Mouse (Mus musculus) T-cell, adult 2 months (primary cell): ENCODE measurements around the gene Ung.
A peak's percentile ranks its signal among the peaks of the same experiment; 100 is the strongest.

Experiments
- DNase-seq: peaks from one replicate; pipeline ENCODE4 v3.0.0; 2022; ENCODE audit warnings: low spot score

The Ung gene

DNA sequence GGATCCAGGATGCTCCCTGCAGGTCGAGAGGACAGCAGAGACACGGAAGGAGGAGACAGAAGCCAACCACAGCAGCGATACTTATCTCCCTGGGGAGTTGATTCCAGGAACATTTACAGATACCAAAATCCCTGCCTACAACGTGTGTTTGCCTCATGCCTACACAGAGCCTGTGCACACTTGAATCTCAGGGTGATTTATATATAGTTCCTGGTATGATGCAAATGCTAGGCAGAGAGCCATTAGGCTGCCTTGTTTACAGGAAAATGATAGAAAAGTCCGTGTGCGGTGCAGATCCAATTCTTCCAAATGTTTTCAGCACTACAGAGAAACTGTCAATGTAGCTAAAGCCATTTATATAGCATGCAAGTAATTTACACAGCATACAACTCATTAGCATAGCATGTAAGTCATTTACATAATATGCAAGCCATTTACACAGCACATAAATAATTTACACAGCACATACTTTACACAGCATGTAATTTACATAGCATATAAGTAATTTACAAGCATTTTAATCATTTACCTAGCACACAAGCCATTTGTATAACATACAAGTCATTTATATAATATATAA lies 33.0 kb downstream of the Ung start:
- no peak for DNase-seq

GRCm38 (mm10) chr5:114170345-114170744 lies 40.2 kb downstream of the Ung start:
- DNase-seq: no peak

DNA sequence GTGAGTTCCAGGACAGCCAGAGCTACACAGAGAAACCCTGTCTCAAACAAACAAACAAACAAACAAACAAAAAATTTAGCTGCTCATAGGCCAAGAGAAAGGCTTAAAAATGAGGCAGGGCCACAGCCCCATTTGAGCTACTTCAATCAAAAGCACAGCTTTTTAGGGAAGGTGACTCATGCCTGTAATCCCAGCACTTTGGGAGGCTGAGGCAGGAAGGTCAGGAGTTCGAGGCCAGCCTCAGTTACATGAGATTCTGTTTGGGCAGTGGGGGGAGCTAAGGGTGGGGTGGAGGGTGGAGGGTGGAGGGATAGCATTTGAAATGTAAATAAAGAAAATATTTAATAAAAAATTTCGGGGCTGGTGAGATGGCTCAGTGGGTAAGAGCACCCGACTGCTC lies 42.8 kb downstream of the Ung start:
- no peak for DNase-seq

- DNase-seq: no peak
Observed at GRCm38 (mm10) chr5:114173458-114173857, 43.3 kb downstream of the Ung start.

DNA sequence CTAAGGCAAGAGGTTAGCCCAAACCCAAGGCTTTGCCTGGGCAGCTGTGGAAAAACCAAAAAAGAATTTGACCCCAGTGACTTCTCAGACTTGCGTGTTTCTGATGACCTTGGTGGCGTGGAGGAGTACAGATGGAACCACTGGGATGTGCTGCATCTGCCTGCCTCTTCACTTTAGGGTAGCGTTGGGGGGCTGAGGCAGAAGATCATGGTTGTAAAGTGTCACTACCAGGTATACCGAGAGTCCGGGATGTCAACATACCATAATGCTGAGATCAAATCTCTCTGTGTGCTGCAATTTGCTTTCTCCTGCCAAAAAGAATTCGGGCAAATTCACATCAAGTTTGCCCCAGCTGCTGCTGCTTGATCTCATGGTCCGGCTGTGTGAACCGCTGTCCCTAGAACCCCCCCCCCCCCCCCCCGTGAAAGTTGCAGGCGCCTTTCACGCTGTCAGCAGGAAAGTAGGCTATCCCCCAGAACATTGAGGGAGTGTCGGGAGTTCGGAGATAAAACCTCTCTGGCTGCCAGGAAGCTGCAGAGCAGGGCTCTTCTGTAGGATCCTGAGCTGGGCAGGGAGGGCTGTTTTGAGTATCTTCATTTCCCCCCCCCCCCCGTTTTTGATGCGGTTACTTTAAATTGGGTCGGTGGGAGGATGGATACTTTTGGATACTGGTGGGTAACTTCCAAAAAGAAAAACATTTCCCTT lies 43.8 kb downstream of the Ung start:
- DNase-seq: no peak

DNA sequence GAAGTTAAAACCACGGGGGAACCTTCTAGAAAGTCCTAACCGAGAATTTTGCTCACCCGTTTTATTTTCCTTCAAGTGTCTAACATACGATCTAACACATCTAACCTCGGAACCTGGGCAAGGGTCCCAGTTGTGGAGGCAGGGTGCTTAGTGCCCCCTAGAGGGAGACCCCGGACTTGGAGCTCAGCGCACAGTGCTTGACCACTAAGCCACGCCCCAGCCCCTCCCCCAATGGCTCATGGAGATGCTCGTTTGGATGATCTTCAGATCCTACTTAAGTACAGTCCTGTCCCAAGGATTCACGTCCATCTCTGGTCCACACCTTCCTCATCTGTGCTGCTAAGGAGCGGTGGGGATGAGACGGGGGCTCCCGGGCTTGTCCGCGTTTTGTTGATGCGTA lies 44.5 kb downstream of the Ung start:
- DNase-seq: no peak

- DNase-seq: peak; percentile 40
Observed at GRCm38 (mm10) chr5:114175596-114176171, 45.5 kb downstream of the Ung start.

- no peak for DNase-seq
Observed at GRCm38 (mm10) chr5:114176548-114177400, 46.6 kb downstream of the Ung start.

DNA sequence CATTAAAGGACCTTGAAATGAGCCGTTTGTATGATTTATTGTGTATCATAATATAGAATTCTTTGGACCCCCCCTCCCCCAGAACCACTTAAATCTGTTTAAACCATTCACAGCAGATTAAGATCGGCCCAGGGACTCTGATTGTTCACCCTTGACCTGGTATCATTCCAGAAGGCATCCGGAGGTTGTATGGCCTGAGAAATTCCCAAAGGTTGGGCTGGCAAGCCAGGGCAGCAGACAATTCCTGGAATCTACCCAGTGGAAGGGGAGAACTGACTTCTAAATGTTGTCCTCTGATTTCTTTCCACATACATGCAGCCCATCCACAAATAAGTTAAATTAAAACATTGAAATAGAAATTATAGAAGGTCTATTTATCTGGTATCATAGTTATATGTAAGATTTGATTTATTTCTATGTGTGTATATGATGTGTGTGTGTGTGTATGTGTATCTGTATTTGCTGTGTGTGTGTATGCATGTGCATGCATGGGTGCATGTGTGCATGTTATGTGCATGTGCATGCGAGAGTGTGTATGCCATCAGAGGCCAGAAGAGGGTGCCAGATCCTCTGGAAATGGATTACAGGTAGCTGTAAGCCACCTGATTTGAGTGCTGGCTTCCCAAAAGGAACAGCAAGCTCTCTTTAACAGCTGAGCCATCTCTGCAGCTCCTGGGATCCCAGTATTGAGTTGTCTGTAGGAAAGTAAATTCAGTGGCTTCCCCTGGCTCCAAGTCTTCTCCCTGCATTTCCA lies 48.0 kb downstream of the Ung start:
- DNase-seq: no peak

- no peak for DNase-seq
Observed at GRCm38 (mm10) chr5:114179541-114179940, 49.4 kb downstream of the Ung start.

- no peak for DNase-seq
Observed at GRCm38 (mm10) chr5:114183493-114183892, 53.3 kb downstream of the Ung start.

DNA sequence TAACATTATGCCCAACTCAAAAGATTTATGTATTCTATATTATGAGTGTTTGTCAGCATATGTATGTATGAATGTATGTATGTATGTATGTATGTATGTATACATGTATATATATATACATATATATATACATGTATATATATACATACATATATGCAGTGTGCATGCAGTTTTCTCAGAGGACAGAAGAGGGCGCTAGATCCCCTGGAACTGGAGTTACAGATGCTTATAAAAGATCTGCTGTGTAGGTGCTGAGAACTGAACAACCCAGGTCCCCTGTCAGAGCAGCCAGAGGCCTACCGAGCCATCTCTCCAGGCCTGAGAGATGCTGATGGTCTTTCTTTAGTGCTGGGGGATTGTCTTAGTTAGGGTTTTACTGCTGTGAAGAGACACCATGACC lies 56.9 kb downstream of the Ung start:
- no peak for DNase-seq
